Mouse (Mus musculus): ENCODE data around the gene Gm28557.
"Not testable (repeated sequence)": the region's sequence is repeated elsewhere in the genome, so short reads cannot be mapped to it uniquely, and the experiment has no call there.

Gm28557 gene

DNA sequence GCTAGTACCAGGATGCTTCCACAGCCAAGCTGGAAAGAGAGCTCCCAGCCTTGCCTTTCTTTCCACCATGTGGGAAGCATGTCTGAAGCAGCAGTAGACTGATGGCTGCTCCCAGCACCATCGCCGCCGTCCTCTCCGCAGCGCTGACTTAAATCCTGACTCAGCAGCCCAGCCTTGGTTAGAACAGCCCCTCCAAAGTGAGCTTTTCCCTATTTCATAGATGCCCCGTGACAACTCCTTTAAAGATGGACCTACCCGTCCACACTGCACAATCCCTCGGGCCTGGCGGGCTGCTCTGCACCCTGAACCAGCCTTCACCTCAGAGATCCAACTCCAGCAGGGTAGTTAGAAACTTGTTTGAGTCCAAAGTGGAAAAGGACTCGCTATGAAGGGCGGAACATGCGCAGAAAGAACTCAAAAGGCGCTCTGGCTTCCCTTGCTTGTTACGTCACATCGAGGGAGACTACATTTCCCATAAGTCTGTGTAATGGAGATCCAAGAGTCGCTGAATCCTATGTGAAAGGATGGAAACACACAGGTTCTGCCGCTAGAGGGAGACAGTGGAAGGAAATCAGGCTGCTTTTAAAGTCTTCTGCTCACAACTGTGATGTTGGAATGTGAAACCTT is at the start of gene Gm28557:
Gm28557 (minus strand) TSS at position 411 of the 627 bp plus-strand sequence.
- peak; percentile 93 for DNase-seq (ENCODE audit: low read depth, low spot score)

GRCm38 (mm10) chr13:67128038-67128721 is 19.8 kb upstream of the Gm28557 start:
- DNase-seq (ENCODE audit: low read depth, low spot score), result peak; percentile 77

- DNase-seq (ENCODE audit: low read depth, low spot score), result not testable (repeated sequence)
Observed at GRCm38 (mm10) chr13:67127507-67127906, 19.1 kb upstream of the Gm28557 start.

- no peak for DNase-seq (ENCODE audit: low read depth, low spot score)
Observed at GRCm38 (mm10) chr13:67124460-67124859, 16.1 kb upstream of the Gm28557 start.

GRCm38 (mm10) chr13:67121360-67121759 is 13.0 kb upstream of the Gm28557 start, which contains the start of gene Zfp759:
Gene Zfp759 (plus strand): TSS chr13:67121660.
- DNase-seq (ENCODE audit: low read depth, low spot score), result not testable (repeated sequence)

DNA sequence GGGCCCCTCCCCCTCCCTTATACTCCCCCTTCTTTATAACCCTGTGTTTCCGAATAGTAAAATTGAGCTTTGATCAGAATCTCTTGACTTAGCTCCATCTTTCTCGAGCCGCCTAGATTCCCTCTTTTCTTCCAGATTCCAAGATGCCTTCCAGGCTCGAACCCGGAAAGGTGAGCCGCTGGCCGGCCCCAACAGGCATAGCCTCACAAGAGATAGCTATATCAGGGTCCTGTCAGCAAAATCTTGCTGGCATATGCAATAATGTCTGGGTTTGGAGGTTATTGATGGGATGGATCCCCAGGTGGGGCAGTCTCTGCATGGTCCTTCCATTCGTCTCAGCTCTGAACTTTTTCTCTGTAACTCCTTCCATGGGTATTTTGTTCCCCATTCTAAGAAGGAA is 7.8 kb upstream of the Gm28557 start, which contains the start of gene Rslcan18:
Rslcan18 (minus strand) TSS at position 101 of the 400 bp plus-strand sequence.
- DNase-seq (ENCODE audit: low read depth, low spot score), result not testable (repeated sequence)

DNA sequence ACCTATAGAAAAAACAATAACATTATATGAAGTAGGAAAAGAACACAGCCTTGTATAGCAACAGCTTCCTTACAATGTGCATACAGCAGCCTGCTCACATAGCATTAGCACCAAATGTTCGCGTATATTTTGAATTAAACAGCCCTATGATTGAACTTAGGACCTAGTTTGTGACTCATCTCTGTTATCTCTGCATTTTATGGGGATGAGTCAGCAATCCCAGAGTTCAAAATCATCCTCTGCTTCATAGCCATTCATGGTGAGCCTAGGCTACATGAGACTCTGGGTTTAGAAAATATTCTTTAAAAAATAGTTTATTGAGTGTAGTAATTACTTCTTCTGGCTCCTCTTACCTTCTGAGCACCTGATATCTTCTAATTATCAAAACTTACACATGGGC is 4.9 kb upstream of the Gm28557 start:
- DNase-seq (ENCODE audit: low read depth, low spot score), result no peak

GRCm38 (mm10) chr13:67112096-67112495 is 3.7 kb upstream of the Gm28557 start:
- no peak for DNase-seq (ENCODE audit: low read depth, low spot score)

DNA sequence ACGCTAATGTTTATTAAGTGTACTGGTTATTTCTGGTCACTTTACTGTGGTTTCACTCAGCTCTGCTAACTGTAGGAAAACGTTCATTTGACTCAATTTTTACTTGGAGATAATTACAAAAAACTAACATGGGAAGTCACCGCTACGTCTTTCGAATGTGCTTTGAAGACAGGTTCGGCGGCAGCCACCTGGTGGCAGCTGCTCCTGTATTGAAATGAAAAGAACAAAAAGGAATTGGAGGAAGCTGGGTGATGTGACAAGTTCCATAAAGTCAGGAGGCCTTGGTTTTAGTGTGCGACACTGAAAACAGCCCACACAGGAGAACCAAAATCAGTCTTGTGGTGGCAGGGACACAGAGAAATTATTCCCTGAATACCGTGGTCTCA is 410 bp upstream of the Gm28557 start:
- DNase-seq (ENCODE audit: low read depth, low spot score), result no peak

GRCm38 (mm10) chr13:67107681-67108080 is 723 bp downstream of the Gm28557 start:
- no peak for DNase-seq (ENCODE audit: low read depth, low spot score)

- no peak for DNase-seq (ENCODE audit: low read depth, low spot score)
Observed at GRCm38 (mm10) chr13:67097876-67098275, 10.5 kb downstream of the Gm28557 start, which contains the start of gene Zfp708. Gene Zfp708 (minus strand): TSS chr13:67097976.

GRCm38 (mm10) chr13:67090154-67090553 is 18.2 kb downstream of the Gm28557 start:
- no peak for DNase-seq (ENCODE audit: low read depth, low spot score)

DNA sequence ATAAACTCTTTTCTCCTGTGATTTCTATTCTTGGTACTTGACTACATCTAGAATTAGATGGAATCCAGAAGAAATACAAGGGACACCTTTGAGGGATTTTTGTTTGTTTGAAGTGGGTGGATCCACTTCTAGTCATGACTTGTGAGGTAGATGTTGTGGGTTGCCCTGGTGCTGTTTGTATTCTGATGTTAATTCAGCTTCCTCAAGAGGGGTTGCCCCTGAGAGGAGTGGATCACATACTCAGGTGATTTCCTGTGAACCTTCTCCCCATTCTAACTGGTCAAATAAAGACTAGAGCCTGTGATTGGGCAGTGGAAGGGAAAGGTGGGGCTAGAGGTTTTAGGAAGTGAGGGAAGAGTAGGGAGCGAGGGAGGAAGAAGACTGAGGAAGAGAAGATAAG is 26.5 kb downstream of the Gm28557 start:
- DNase-seq (ENCODE audit: low read depth, low spot score), result no peak

- DNase-seq (ENCODE audit: low read depth, low spot score), result peak; percentile 69
Observed at GRCm38 (mm10) chr13:67081142-67081713, 27.2 kb downstream of the Gm28557 start.

DNA sequence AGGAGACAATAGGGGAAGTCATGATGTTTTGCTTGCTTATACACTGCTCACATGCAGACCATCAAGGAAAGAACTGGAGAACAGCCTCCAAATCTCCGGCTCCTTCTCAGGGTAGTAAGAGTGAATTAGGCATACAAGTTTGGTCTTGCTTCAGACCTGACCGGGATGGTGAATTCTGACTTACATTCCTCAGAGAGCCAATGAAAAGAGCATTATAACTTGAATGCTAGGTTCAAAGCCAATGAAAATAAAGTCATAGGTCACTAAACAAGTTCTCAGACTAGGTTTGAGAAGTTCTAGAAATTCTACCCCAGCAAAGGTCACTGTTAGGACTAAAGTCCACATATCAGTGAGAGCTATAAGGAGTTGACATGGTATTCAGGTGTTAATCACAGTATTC is 31.2 kb downstream of the Gm28557 start:
- no peak for DNase-seq (ENCODE audit: low read depth, low spot score)

- no peak for DNase-seq (ENCODE audit: low read depth, low spot score)
Observed at GRCm38 (mm10) chr13:67072786-67073185, 35.6 kb downstream of the Gm28557 start.

GRCm38 (mm10) chr13:67065386-67065785 is 43.0 kb downstream of the Gm28557 start:
- no peak for DNase-seq (ENCODE audit: low read depth, low spot score)

GRCm38 (mm10) chr13:67062427-67062826 is 46.0 kb downstream of the Gm28557 start:
- DNase-seq (ENCODE audit: low read depth, low spot score), result no peak

DNA sequence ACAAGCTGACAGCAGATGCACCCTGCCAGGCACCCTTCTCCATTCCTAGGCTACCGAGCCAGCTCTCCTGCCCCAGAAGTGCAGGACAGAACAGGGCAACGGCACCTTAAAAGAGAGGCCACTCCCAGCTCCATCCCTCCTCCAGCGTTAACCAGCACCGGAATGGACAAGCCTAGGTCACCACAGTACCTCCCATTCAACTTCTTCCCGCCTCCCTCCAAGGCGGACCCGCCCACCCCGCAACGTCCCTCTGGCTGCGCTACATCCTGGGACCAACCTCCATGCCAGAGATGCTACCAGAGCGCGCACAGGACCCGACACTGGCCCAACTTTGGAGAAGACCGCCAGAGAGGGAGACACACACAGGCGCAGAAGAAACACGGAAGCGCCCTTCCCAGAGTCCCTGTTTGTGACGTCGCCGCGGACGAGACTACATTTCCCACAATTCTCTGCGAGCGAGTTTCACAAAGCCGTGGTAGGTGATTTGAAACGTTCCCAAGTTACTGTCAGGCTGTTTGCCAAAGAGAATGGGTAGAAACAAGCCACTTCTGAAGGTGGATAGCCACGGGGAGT is 47.5 kb downstream of the Gm28557 start, which contains the start of gene Zfp712:
Zfp712 (minus strand) TSS at position 385 of the 573 bp plus-strand sequence.
- DNase-seq (ENCODE audit: low read depth, low spot score), result peak; percentile 78

DNA sequence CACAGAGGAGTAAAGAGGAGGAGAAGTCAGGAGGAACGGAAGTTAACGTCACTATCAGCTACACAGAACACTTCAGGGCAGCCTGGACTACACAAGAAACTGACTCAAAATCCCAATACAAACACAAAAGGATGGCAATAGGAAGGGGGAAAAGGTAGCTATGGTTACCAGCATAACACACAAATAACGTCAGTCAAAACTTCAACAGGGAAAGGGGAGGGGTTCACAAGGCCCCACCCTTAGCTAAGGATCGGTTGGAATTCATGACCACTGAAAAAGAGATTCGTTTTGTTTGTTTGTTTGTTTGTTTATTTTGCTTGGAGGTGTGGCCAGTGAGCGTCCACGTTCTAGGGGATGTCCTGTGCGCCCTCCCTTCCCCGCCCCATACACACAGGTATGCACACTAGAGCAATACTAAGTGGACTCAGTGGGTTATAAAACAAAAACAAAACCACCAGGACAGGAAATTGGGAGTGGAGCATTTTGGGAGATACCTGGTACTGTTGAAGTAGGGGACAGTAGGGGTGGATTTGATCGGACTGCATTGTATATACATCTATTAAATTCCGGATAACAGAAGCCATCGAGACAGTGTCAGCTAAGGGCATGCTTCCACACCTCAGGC is 48.1 kb downstream of the Gm28557 start:
- DNase-seq (ENCODE audit: low read depth, low spot score), result no peak

All from retina, adult 2 months (tissue).